Mouse (Mus musculus) ZHBTc4 (cell line): ENCODE data around the gene Dst.

Source experiments
- DNase-seq: peaks from one replicate; pipeline ENCODE4 v3.0.0-alpha.2; 2011; ENCODE audit warnings: low read depth, low spot score

The Dst gene

DNA sequence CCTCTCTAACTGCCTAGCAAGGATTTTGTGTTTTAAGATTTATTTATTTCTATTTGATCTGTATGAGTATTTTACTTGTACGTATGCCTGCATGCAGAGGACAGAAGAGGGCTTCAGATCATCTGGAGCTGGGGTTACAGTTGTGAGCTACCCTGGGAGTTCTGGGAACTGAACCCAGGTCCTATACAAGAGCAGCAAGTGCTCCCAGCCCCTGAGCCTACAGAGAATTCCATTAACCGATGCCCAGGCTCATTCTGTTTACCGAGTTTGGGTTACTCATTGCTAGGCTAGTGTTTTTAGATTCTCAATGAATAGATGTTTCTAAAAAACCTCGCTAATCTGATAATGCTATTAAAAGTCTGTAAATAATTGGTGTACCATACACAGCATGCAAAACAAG lies 67.3 kb downstream of the Dst start:
- DNase-seq, result no peak

DNA sequence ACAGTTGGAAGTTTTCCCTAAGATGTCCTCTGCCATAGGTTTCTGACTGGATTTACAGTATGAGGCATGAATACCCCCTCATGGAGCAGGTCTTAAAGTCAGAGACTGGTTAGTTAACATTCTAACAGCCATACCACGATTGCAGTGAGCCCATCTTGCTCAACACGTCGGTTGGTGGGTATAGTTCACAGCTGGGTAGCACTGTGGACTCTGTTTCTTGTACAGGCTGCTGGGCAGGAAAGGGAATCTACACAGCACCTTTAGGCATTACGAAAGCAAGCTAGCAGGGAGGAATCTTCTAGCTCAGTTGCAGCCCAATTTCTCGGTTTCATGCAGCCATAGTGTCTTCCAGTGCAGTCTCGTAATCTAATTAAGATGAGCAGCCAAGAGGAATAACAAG lies 69.8 kb downstream of the Dst start:
- no peak for DNase-seq

DNA sequence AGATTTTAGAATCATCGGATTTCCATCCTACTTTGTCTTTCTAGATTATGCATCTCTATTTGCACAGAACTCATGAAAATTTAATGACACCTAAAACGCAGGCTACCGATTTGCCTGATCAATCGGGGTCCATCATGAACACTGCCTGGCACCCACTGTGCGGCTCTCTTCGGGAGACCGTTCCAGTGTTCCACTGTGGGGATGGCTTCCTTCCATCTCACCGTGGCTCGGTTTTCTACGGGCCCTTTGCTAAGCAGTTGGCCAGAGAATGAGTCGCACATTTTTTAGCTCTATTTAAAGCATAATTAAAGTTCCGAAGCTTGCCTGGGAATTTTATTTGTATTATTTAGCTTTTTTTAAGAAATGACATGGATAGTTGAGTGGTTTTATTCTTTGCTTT lies 72.4 kb downstream of the Dst start:
- no peak for DNase-seq

DNA sequence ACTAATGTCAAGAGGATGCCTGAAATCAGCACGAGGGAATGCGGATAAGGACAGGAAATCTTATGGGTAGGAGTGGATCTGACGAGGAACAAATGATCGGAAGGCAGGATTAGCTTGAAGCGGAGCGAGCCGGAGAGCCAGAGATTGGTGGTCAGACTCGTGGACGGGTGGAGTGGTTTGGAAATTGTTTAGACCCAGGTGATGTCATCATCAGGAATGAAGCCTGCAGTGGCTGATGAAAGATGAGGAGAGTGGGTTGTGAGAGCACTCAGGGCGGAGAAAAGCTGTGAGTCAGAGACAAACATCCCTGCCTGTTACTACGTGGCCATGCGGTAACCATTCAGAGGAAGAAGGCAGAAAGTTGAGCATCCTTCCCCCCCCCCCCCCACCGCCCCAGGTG lies 81.6 kb downstream of the Dst start:
- DNase-seq, result no peak

DNA sequence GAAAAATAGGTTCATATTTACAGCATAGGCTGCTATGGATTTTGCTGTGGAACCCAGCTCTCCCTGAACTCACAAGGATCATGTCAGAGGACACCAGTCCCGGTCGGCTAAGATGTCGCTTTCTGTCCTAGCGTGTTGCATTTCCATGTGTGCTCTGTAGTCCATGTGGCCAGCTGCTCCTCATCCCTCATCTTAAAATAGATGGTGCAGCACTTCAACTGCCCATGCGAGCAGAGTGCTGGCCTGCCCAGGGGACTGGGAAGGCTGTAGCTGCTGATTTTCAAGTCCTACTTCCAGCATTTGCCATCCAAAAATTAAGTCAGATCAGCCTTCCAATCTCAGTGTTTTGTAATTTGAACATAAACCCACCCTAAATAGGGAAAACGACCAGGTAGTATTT lies 83.0 kb downstream of the Dst start:
- DNase-seq, result no peak

DNA sequence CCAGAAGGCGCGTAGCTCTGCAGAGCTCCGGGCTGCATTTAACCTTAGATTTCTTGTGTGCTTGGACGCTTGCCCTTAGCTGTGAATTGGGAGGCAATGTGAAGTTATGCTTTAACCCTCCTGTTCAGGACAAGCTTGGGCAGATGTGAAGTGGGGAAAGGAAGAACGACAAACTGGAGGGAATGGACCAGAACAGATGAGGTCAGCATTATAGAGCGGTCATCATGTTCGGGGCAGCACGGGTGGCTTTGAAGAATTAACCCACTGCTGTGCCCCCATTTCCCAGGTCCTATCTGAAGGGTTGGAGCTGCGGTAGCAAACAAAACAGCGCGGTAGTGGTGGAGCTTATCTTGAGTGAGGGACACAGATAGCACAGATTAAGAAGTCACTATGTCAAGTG lies 84.8 kb downstream of the Dst start:
- DNase-seq, result no peak

DNA sequence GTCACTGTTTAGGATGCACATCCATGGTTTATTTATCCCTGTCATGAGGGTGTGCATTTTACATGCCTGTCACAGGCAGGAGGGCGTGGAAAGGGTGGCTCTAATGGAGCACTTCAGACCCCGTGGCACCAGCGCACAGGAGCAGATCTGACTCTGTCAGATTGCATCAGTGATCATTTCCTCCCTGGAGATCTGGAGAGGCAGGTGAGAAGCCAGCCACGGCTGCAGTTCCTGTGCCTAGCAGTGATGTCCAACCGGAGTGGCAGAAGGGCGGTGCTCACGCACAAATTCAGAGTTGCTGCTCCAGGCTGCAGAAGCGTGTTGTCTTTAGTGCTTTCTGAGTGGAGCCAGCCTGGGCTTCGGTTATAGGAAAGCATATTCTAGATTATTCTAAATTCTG lies 86.2 kb downstream of the Dst start:
- no peak for DNase-seq

DNA sequence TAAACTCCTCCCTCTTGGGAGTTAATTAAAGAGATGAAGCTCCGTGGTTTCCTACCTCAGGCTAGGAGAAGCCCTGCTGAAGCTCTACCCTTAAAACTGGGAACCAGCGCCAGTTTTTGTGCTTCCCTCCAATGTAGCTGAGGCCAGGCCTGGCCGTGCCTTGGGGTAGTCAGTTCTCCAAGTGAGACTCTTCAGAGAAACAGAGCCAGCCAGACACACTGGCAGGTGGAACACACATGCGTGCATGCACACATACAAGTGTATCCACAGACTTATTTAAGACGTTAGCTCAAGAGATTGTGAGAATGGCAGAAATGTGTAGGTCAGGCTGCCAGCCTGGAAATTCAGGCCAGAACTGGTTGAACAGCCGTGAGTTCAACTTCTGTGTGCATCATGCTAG lies 87.4 kb downstream of the Dst start:
- DNase-seq, result no peak

DNA sequence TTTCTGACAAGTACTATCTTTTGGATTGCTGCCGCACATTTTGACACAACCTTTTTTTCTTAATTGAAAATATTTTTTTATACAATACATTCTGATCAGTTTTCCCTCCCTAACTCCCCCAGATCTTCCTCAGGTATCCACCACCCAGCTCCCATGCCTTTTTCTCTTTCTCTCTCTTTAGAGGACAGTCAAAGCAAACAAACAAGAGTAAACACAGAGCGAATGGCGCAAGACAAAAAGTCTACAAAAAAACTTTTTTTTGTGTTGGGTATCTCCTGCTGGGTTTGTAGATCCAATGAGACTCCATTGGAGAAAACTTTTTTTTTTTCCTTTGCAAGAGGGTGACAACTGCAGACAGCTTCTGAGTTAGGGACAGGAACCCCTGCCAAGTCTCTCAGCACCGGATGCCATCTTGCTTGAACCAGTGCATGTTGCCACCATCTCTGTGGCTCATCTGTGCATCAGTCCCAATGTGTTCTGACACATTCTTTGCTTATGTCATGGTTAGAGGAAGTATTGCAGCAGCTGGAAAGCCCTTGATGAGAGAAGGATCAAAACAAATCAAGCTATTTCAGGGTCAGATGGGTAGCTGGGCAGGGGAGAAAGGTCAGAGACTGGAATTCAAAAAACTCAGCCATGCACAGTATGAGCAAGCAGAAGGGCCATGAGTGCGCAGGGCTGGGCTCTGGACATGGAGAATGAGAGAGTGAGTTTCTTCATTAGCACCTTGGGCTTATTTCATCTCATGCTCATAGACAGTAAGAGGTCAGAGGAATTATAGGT lies 88.3 kb downstream of the Dst start:
- DNase-seq, result no peak

DNA sequence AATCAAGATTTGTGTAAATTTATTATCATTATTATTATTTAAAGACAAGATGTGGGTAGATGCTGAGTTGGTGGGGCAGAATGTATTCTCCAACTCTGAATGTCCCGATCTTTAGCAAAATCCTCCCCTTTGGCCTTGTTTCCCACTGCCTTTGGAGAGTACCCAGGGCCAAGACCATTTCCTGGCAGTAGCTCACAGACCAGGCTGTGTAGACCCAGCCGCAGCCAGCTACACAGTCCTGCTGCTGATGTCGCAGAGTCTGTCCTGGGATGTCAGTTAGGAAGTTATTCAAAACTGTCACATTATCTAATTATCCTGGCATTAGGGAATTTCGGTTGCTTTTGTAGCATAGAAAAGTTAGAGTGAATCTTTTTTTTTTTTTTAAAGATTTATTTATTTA lies 94.3 kb downstream of the Dst start:
- DNase-seq, result no peak

DNA sequence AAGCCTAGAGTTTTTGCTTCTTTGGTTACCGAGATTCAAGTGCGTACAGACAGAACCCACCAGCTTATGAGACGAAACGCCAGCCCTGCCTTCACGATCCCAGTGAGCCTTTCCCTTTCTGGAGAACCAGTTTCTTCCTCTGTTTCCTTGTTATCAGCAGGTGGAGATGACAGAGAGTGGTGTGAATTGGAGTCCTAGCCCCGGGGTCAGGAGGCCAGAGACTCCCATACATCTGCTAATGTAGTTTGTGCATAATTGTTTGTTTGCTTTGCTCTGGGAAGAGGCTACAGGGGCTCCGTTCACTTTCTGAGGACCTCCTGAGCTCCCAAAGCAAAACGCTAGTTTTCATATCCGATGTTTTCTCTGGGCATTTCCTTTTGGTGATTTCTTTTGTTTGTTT lies 94.9 kb downstream of the Dst start:
- no peak for DNase-seq

DNA sequence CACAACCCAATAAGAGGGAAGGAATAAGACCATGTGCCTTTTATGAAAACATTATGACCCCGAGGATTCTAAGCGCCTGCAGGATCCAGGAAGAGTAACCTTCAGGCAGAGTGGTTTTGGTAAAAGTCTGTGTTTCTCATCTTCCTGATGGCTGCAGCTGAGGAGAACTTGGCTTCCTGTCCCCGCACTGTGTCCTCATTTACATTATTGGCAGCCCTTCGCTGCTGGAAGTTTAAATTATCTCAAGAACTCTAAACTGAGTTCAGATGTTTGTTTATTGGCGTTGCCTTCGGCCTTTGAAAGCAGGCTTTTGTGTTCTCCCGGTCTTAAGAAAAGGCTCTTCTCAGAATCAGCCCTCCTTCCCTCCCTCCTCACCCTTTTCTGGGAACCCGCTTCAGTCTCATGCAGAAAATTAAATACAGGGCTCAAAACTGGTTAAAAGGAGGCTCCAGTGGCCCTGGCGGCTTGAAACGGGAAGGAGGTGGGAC lies 97.3 kb downstream of the Dst start:
- DNase-seq, result no peak

DNA sequence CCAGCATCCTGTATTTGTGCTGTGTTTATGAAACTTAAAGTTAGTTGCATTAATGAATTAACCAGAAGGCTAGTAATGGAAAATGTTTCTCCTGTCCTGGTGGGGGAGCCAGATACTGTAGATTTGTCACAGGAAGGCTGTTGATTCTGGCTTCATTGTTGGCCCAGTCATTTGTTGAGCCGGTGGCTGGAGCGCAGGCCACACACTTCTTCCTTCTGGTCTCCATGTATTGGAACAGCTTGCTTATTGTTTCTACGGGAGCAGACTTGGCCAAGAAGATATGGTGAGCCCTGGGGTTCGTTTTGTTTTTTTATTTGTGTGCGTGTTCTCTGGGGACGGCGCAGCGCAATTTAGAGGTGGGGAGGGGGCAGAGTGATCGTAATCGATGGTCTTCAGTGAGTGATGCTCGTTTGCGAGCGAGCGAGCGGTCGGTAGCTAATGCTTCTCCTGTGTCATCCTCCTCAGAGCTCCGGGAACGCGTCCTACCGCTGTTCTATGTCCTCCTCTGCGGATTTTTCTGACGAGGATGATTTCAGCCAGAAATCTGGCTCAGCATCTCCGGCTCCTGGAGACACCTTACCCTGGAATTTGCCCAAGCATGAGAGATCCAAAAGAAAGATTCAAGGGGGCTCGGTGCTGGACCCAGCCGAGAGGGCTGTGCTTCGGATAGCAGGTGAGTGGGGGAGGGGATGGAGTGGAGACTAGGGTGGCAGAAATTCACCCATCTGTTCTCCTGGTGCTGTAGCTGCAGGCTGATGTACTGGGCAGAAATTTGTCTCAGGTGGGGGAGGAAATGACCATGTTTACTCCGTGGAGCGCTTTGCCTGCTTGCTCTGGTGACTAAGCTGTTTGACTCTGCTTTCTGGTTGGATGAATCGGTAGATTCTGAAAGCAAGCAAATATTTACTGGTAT lies 98.0 kb downstream of the Dst start:
- peak; percentile 87 for DNase-seq

DNA sequence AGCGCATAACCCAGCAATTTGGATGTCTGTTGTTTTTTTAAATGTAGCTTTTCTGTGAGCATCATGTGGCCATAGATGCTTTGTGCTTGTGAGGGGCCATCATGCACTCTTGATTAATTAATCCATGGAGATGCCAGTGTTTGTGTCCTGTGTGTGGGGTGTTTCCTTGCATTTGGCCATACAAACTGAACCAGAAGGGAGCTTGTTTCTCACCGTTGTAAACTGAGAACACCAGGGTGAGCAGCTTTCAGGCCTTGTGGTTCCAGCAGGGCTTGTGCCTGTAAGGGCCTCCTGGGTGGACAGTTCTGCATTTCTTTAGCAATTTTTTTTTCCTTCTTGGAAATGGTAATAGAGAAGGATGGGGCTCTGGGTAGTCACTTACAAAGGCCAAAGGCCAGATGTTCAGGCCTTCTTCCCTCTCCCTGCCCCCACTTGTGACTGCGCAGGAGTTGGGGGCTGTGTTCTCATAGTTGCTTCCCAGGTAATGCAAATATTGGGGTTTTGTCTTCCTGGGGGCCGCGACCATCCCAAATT lies 98.9 kb downstream of the Dst start:
- DNase-seq, result peak; percentile 47

DNA sequence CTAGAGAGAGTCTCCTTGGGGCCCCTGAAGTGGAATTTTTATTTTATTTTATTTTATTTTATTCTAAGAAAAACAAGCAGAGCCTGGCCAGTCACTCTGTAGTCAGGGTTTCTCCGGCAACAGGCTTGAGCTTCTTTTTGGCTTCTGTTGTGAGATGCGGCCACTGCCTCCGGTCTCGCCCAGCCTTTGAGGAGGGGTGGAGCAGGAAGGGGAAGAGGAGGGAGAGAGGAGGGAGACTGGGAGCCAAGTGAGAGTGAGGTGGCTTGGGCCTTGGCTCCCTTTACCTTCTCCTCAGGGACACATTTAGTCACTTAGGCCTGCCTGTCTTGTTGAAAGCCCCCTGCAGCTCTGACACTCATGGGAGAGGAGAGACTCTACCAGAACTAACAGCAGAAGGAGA lies 99.4 kb downstream of the Dst start:
- DNase-seq, result peak; percentile 57

DNA sequence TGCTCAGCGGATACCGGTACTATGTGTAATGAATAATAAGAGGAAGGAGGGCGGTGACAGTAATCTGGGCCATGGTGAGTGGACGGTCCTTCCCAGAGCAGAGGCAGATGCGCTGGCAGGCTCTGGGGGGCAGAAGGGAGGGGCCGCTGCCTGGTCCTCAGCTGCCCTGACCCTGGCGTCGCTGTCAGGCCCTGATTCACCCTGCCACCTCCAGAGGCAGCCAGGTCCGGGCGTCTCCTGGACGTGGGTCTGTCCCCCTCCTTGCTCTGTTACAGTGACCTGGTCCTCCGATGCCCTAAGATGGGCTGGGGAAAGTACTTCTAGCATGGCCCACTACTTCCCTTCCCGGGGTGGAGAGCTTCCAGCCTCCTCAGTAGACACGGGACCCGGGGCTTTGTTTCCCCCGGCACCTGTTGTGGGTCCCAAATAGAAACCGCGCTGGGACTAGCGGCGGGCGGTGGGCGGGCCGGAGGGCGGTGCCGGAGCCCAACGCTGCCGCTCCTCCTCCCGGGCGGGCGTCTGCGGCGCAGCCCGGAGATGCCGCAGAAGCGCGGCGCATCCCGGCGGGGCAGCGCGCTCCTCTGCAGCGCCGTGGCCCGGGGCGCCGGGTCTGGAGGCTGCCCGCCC lies 103.1 kb downstream of the Dst start:
- peak; percentile 89 for DNase-seq

DNA sequence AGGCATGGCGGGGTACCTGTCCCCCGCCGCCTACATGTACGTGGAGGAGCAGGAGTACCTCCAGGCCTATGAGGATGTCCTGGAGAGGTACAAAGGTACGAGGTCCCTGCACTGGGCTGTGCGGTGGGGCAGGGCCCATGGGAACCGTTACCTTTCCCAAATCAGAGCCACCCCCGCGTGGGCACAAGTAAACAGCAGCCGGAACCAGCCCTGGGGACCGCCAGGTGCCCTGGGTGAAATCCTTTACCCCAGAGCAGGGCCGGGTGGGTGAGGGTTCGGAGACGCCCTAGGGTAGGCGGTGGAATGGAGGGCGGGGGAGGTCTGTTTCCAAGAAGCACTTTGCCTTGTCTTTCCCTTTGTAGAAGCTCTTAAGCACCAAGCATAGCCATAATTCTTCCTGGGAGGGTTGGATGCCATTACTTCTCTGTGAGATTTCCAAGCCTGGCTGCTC lies 103.8 kb downstream of the Dst start:
- peak; percentile 78 for DNase-seq

DNA sequence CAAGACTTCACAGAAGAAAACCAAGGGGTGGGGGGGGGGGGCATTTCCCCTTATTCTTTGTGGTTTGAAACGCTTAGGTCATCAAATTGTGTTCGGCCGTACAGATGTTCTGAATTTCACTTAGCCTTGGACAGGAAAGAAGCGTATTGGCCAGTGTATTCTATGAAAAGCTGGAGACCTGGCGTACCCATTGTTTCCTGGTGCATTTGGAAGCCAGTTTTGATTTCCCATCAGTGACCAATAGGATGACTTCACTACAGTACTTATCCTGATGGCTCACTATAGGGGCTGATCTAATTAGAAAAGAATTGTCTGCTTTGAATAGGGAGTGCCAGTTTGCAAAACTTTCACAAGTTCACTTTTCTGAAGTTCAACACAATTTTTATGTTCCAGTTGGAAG lies 105.5 kb downstream of the Dst start:
- DNase-seq, result no peak

DNA sequence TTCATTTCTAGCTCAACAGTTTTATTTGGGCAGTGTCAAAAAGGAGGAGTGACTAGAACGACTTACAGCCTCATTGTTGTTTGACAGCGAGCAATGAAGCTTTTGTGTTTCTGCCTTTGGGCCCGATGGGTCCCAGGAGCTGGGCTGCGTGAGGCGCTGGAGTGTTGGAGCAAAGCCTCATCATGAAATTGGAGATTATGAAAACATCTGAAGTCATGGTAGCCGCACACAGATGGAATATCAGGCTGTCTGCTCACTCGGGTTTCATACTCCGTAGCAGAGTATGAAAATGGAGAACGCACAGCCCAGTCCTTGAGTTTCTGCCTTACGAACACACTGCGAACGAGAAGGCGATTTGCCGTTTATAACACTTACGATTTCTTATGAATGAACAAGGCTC lies 108.8 kb downstream of the Dst start:
- no peak for DNase-seq

DNA sequence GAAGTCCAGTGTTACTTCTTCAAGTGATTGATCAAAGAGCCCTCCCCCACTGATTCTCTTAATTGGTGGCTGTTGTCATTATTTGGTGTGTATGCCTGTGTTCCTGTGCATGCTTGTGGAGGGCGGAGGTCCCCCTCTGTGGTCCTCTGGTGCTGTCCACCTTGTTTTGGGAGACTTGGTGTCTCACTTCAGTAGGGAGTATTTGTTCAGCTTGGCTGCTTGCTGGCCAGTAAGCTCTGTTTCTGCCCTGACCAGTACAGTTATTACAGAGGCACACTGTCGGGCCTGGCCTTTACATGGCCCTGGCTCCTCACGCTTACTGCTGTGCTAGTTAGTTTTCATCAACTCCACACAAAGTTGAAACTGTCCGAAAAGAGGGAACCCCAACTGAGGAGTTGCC lies 109.3 kb downstream of the Dst start:
- DNase-seq, result no peak

DNA sequence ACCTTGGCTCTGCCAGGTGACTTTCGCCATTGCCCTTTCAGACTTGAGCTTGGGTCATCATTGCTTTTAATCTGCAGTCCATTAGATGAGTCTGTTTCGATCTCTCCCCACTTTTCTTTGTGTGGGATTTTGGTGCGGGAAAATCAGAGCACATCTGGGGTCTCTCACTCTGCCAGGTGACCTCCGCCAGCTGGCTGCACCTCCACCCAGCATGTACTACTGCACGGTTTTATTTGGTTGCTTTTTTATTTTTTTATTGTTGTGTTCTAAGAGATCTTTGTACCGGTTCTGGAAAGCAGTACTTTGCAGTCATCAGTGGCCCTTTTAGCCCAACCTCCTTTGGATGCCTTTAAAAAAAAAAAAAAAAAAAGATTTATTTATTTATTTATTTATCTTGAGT lies 112.6 kb downstream of the Dst start:
- no peak for DNase-seq

DNA sequence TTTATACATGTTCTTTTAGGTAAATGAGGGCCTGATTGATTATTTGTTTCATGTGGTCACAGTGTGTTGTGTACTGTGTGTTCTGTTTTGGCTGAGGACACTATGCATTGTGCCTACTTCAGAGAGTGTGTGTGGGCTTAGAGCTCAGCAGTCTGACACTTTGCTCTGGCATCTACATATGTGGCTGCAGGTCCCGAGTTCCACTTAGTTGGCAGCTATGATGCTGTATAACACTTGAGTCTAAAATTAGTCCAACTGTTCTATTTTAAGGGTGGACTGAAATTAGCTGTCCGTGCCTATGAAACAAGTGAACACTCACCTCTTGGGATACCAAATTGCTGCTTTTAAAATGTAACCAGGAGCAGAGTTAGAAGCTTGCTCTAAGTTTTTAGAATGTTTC lies 113.5 kb downstream of the Dst start:
- DNase-seq, result no peak
